Mouse (Mus musculus): ENCODE data around the gene Paqr8. TPM values are rescaled to one million over a fixed set of nuclear protein-coding genes. Genes with fewer than 3 reads are reported as not detected.

Paqr8 gene
- polyA plus RNA-seq, 1 experiment: 0.20 TPM

DNA sequence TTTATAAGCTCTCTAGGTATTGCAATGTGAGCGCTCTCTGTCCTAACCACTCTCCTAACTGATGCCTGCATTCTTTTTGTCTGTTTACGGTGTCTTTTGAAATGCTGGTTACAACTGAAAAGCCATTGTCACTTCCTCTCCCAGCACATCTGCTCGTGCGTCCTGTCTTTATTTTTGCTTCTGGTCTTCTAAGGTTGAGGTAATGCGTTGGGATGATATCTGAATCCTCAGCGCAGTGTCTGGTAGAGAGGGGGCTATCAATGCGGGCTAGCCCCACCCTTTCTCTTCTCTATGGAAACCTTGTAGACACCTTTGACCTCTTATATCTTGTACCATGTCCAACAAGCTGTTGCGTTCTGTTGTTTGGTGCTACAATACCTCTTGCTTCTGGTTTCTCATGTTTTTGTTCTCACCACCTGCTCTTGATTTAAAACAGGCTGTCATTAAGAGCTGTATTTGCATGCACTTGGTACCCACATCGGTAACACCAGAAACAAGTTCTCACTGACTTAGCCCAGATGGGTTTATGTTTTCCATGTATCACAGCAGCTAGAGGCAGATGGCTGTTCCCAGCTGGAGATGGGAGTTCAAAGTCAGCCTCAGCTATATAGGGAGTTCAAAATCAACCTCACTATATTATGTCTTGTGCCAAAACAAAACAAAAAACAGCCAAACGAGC lies 96.1 kb downstream of the Paqr8 start:
- Histone ChIP-seq H3K9me3 (no peaks in the 10 kb centered on the region), H3K4me1 (peaks cover 9% of the 10 kb centered on the region), H3K27me3 (replicated peaks) (no peaks in the 10 kb centered on the region), H3K4me3 (replicated peaks) (no peak overlapping the region), H3K36me3 (replicated peaks; ENCODE audit: low read length) (no peaks in the 10 kb centered on the region)
- TF ChIP-seq FLI1 (IDR thresholded peaks at IDR 0.05; ENCODE audit: low read length) (no peak), GATA1 (IDR thresholded peaks at IDR 0.05; ENCODE audit: borderline replicate concordance, low read length) (no peak)

Other genes with a start within 250 kb of the Paqr8 start
- gene Il17a, start 159.7 kb upstream of the Paqr8 start, polyA plus RNA-seq (2012; ENCODE audit: insufficient read depth, low replicate concordance): not detected in 2 replicates
- not detected in 2 replicates for gene Il17f, start 100.0 kb upstream of the Paqr8 start, polyA plus RNA-seq (2012; ENCODE audit: insufficient read depth, low replicate concordance)
- 16.5 and 21.6 TPM in 2 replicates for gene Mcm3, start 70.3 kb upstream of the Paqr8 start, polyA plus RNA-seq (2012; ENCODE audit: insufficient read depth, low replicate concordance)
- 0.78 TPM in 1 of 2 replicates, not detected in the other for gene Efhc1, start 61.0 kb downstream of the Paqr8 start, polyA plus RNA-seq (2012; ENCODE audit: insufficient read depth, low replicate concordance)
- 0.22 TPM in 1 of 2 replicates, not detected in the other for gene Tram2, start 188.6 kb downstream of the Paqr8 start, polyA plus RNA-seq (2012; ENCODE audit: insufficient read depth, low replicate concordance)